Mouse (Mus musculus): ENCODE measurements around the gene Grin1. TPM values are rescaled to one million over a fixed set of nuclear protein-coding genes. Genes with fewer than 3 reads are reported as not detected.

The Grin1 gene
- polyA plus RNA-seq, 1 experiment from 2014 or later = 0.71 TPM

DNA sequence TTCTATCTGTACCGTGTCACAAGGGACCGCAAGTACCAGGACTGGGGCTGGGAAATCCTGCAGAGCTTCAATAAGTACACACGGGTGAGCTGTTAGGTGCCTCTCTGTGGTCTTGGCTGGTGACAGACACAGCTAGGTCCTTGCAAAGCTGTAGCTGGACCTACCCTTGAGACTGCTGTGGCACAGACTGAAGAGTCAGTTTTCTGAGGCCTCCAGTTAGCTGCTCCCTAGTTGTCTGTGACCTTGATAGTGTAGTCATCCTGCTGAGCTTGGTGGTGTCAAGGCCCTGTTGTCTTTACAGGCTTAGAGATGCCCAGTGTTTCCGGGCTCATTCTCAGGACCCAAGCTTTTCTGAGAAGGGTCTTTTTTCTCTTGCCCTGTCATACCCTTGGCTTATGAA lies 30.5 kb upstream of the Grin1 start:
- Histone ChIP-seq H3K4me3 (replicated peaks) (no peak overlapping the region), H3K4me2 (no peak overlapping the region), H3K9ac (no peak overlapping the region), H3K27me3 (no peaks in the 10 kb centered on the region), H3K4me1 (no peaks in the 10 kb centered on the region), H3K9me3 (replicated peaks) (no peaks in the 10 kb centered on the region), H3K36me3 (peaks cover 87% of the 10 kb centered on the region), H3K27ac (no peak overlapping the region)
- ATAC-seq (replicated peaks; ENCODE audit: low FRiP score) = no peak
- 94% methylated on average over 4 of the region's 4 CpGs for WGBS

DNA sequence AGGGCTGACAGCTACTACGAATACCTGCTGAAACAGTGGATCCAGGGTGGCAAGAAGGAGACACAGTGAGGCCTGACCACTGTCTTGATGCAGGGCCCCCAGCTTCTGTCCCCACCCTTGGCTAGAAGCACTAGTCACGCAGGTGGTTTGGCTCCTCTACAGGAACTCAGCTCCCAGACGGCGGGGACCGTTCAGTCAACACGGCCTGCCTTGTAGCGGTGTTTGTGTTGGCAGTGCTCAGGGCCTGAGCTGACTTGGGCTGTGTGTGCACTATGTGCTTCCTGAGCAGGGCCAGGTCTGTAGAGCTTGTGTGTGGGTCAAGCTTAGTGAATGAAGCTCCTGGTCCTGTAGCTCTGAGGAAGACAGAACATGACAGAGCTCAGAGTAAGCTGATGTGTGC lies 29.2 kb upstream of the Grin1 start:
- Histone ChIP-seq H3K4me3 (replicated peaks) (no peak overlapping the region), H3K4me2 (no peak overlapping the region), H3K4me1 (no peaks in the 10 kb centered on the region), H3K9me3 (replicated peaks) (no peaks in the 10 kb centered on the region), H3K9ac (no peak overlapping the region), H3K27ac (no peak overlapping the region), H3K27me3 (no peaks in the 10 kb centered on the region), H3K36me3 (peaks cover 98% of the 10 kb centered on the region)
- 88% methylated on average over 7 of the region's 7 CpGs for WGBS
- no peak for ATAC-seq (replicated peaks; ENCODE audit: low FRiP score)

DNA sequence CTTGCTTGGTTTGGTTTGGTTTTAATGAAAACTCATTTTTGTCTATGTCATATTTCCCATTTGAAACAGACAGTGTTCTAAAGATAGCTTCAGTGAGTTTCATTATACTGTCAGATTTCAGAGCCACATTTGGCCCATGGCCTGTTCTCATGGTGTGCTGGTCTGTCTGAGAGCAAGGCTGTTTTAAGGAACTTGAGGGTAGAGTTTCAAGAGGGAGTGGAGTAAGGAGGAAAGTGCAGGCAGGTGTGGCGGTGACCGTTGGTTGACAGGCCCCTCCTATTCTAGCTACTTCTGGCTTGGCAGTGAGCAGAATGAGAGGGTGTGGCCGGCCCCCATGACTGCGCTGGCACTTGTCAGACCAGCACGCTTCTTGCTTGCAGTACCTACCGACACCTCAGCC lies 19.3 kb upstream of the Grin1 start:
- peaks cover 13% of the 10 kb centered on the region for H3K4me1 ChIP-seq
- no peak overlapping the region for H3K4me3 ChIP-seq (replicated peaks)
- no peaks in the 10 kb centered on the region for H3K9me3 ChIP-seq (replicated peaks)
- no peak overlapping the region for H3K4me2 ChIP-seq
- no peak overlapping the region for H3K9ac ChIP-seq
- WGBS = 94% methylated on average over 6 of the region's 6 CpGs
- H3K36me3 ChIP-seq = peaks cover 90% of the 10 kb centered on the region
- no peak overlapping the region for H3K27ac ChIP-seq
- ATAC-seq (replicated peaks; ENCODE audit: low FRiP score) = no peak
- no peaks in the 10 kb centered on the region for H3K27me3 ChIP-seq

DNA sequence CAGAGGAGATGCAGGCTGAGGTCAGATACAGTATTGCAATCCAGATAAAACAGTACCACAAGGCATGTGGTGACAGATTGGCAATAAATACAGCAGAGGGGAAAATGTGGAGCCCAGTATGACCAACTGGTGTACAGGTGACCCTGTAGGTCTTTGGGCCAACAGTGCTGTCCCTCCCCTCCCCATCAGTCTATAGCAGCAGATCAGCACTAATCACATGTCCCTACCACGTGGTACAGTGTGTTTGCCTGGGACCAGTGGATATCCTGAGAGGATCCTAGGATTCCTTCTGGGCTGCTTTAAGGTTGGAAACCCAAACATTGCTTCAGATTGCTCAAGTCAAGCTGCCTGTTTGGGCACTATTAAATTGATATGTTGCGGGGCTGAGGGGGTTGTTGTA lies 14.6 kb upstream of the Grin1 start:
- ATAC-seq (replicated peaks; ENCODE audit: low FRiP score) = no peak
- Histone ChIP-seq H3K27ac (no peak overlapping the region), H3K36me3 (peaks cover 49% of the 10 kb centered on the region), H3K9ac (peak overlapping the region; percentile 94), H3K27me3 (no peaks in the 10 kb centered on the region), H3K9me3 (replicated peaks) (no peaks in the 10 kb centered on the region), H3K4me2 (peak overlapping the region; percentile 94), H3K4me1 (peaks cover 24% of the 10 kb centered on the region), H3K4me3 (replicated peaks) (peak overlapping the region; percentile 74)
- WGBS = 87% methylated on average over 2 of the region's 2 CpGs

DNA sequence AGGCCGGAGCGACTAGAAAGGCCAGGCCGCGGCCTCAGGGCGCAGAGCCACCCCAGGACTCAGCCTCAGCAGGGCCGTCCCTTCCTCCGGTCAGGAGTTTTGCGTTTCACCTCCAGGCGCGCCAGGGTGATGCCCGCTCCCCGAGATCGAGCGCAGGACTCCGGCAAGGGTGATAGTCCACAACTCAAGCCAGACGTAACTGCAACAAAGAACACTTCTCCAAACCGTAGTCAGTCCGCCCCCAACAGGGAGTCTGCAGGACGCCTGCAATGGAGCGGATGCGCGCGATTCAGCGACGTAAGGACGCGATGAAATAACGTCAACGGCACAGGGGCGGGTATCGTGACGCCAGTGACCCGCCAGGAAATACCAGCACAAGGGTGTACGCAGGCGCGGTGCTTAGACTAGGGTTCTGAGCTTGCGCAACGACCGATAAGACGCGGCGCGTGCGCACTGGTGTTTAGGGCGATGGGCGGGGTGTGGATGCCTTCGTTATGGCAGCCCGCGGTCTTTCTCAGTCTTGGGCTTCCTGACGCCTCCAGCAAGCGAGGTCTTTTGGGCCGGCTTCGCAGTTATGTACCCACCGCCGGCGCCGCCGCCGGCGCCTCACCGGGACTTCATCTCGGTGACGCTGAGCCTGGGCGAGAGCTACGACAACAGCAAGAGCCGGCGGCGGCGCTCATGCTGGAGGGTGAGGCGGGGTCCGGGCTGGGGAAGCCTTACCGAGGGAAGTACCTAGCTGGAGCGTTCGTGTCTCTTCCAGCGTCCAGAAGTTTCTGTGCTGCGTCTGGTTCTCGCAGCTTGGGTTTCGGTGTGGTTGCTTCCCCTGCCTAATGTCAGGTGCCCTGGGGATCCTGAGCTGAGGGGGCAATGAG lies 13.5 kb upstream of the Grin1 start, which contains the start of gene Man1b1:
Gene Man1b1 (plus strand): TSS at position 53 of the 875 bp plus-strand sequence.
- Histone ChIP-seq H3K4me1 (peaks cover 24% of the 10 kb centered on the region), H3K4me3 (replicated peaks) (peak within 1 kb of the TSS; percentile 74), H3K9ac (peak within 1 kb of the TSS; percentile 94), H3K36me3 (peaks cover 38% of the 10 kb centered on the region), H3K27ac (peak within 1 kb of the TSS; percentile 87), H3K4me2 (peak within 1 kb of the TSS; percentile 94), H3K9me3 (replicated peaks) (no peaks in the 10 kb centered on the region), H3K27me3 (no peaks in the 10 kb centered on the region)
- under 1% methylated on average over 78 of the region's 78 CpGs for WGBS
- peak; percentile 98 for ATAC-seq (replicated peaks; ENCODE audit: low FRiP score)

DNA sequence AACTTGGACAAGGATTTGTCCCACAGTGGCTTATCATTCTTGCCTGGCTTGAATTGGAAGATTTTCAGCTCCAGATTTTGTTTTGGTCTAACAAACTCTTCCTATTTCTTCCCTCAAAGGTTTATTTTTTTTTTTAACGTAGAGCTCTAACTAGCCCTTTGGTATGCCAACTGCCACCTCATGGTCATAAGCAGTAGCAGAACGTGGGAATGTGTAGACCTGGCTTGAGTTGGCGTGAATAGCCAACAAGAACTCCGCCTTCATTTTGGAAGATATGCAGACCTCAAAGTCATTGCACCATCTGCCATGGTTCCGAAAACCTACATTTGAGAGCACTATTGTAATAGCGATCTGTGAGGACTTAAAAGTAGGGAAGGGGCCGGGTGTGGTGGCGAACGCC lies 12.5 kb upstream of the Grin1 start:
- WGBS = 63% methylated on average over 9 of the region's 9 CpGs
- H3K4me2 ChIP-seq = peak overlapping the region; percentile 94
- H3K9me3 ChIP-seq (replicated peaks) = no peaks in the 10 kb centered on the region
- peaks cover 24% of the 10 kb centered on the region for H3K4me1 ChIP-seq
- peaks cover 28% of the 10 kb centered on the region for H3K36me3 ChIP-seq
- H3K27ac ChIP-seq = no peak overlapping the region
- H3K9ac ChIP-seq = peak overlapping the region; percentile 87
- no peak for ATAC-seq (replicated peaks; ENCODE audit: low FRiP score)
- H3K4me3 ChIP-seq (replicated peaks) = peak overlapping the region; percentile 74
- H3K27me3 ChIP-seq = no peaks in the 10 kb centered on the region

DNA sequence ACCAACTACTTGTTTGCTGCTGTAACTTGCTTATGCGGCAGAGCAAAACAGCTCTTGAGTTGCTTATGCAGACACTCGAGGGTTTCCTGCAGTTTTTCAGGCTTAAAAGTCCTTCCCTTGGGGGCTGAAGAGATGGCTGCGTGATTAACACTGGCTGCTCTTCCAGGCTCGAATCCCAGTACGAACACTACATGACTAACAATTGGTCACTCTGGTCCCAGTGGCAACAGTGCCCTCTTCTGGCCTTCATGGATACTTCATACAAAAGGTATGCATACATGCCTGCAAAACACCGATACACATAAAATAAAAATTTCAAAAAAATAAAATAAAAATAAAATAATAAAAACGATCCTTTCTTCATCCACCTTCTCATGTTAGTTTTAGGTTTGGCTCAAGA lies 9.5 kb upstream of the Grin1 start:
- no peak overlapping the region for H3K27ac ChIP-seq
- H3K4me3 ChIP-seq (replicated peaks) = no peak overlapping the region
- ATAC-seq (replicated peaks; ENCODE audit: low FRiP score) = no peak
- no peaks in the 10 kb centered on the region for H3K27me3 ChIP-seq
- H3K4me2 ChIP-seq = no peak overlapping the region
- no peak overlapping the region for H3K9ac ChIP-seq
- 42% methylated on average over 7 of the region's 7 CpGs for WGBS
- peaks cover 13% of the 10 kb centered on the region for H3K4me1 ChIP-seq
- H3K9me3 ChIP-seq (replicated peaks) = no peaks in the 10 kb centered on the region
- no peaks in the 10 kb centered on the region for H3K36me3 ChIP-seq

DNA sequence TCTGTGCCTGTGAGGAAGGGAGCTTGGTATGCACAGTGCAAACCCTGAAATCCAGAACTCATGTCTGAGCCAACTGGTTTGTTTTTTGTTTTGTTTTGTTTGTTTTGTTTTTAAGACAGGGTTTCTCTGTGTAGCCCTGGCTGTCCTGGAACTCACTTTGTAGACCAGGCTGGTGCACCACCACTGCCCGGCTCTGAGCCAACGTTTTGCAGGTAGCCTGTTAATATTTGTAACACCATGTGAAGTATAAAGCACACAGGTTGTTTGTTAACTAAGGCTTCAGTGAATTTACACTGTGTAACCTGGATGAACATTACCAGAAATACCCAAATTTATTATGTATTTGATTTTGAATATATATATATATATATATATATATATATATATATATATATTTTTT lies 7.0 kb upstream of the Grin1 start:
- Histone ChIP-seq H3K36me3 (no peaks in the 10 kb centered on the region), H3K27ac (no peak overlapping the region), H3K4me2 (no peak overlapping the region), H3K4me3 (replicated peaks) (no peak overlapping the region), H3K9ac (no peak overlapping the region), H3K4me1 (peaks cover under 1% of the 10 kb centered on the region; the same call in 1 of the 2 replicates), H3K27me3 (peaks cover 13% of the 10 kb centered on the region), H3K9me3 (replicated peaks) (no peaks in the 10 kb centered on the region)
- ATAC-seq (replicated peaks; ENCODE audit: low FRiP score) = no peak
- WGBS = 81% methylated on average over 2 of the region's 2 CpGs

DNA sequence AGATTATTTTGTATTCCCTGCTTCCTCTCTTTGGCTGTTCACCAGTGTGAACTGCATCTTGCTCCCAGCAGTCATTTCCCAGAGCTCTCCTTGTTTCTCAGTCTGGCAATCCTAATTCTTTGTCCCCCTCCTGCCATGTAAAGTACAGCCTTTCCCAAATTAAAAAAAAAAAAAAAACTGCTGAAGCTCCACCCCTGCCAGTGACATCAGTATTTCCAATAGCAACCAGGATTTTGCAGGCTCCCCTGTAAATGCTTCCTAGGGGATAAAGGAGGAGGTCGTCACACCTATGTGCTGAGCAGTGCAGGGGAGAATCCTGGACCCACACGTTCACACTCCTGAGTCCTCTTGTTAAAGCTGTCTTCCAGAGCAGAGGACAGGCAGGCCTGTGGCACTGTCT lies 1.1 kb upstream of the Grin1 start:
- H3K36me3 ChIP-seq = no peaks in the 10 kb centered on the region
- no peak for ATAC-seq (replicated peaks; ENCODE audit: low FRiP score)
- H3K9ac ChIP-seq = no peak overlapping the region
- no peaks in the 10 kb centered on the region for H3K9me3 ChIP-seq (replicated peaks)
- peaks cover 72% of the 10 kb centered on the region for H3K27me3 ChIP-seq
- no peak overlapping the region for H3K4me2 ChIP-seq
- WGBS = 25% methylated on average over 2 of the region's 2 CpGs
- no peak overlapping the region for H3K27ac ChIP-seq
- no peak overlapping the region for H3K4me3 ChIP-seq (replicated peaks)
- peaks cover 8% of the 10 kb centered on the region for H3K4me1 ChIP-seq

DNA sequence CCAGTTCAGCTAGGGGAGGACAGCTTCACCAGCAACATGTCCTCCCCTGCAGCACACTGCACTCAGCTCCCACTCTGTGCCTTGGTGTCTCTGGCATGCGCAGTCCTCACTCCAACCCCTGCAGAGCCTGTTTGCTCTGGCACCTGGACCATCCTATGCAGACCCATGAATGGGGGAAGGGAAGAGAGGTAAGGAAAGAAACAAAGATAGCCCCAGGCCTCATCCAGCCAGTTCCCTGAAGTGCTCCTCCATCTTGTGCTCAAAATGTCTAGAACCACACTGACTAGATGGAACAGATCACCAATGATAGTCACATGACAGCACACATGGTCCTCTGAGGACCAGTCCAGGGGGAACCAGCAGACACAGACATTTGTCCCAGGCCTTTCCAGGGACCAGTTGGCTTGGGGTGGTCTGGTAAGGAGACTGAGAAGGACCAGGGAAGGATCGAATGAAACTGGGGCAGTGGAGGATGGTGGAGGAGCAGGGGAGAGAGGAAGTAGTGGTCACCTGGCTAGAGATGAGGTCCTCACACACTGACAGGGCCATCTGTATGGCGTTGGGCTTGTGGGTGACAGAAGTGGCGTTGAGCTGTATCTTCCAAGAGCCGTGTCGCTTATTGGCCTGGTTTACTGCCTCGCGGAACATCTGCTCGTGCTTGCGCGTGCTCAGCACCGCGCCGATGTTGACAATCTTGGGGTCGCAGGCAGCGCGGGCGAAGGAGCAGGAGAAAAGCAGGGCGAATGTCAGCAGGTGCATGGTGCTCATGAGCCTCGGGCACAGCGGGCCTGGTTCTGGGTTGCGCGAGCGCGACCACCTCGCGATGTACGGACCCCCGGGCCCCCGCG lies 644 bp downstream of the Grin1 start:
- 5% methylated on average over 31 of the region's 31 CpGs for whole genome bisulfite sequencing
- peaks cover 88% of the 10 kb centered on the region for H3K27me3 ChIP-seq
- H3K4me1 ChIP-seq = peaks cover 8% of the 10 kb centered on the region
- peak overlapping the region; percentile 38 for H3K4me3 ChIP-seq (replicated peaks)
- no peak overlapping the region for H3K27ac ChIP-seq
- peak overlapping the region; percentile 67 for H3K4me2 ChIP-seq
- H3K36me3 ChIP-seq = no peaks in the 10 kb centered on the region
- no peak for ATAC-seq (replicated peaks; ENCODE audit: low FRiP score)
- H3K9ac ChIP-seq = no peak overlapping the region
- H3K9me3 ChIP-seq (replicated peaks) = no peaks in the 10 kb centered on the region

DNA sequence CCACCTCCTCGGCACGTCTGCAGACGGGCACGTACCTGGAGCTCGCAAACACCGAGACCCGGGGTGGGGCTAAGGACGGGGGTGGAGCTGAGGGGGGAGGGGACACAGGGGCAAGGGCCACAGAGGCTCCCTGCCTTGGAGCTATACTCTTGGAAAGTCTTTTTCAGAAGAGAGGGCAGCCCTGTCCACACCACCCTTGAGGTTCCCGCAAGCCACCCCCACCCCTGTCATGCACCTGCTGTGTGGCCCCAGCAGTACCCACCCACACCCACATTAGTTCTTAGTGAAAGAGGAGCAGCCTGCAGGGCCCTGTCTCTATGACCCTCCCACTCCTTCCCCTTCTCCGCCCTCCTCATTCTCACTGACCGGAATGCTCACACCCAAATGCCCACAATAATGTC lies 7.5 kb downstream of the Grin1 start:
- Histone ChIP-seq H3K27ac (no peak overlapping the region), H3K27me3 (peaks cover 97% of the 10 kb centered on the region), H3K4me1 (peaks cover 4% of the 10 kb centered on the region; the same call in 1 of the 2 replicates), H3K4me3 (replicated peaks) (no peak overlapping the region), H3K9me3 (replicated peaks) (no peaks in the 10 kb centered on the region), H3K36me3 (no peaks in the 10 kb centered on the region), H3K4me2 (0 out of 2 replicates have a peak overlapping the region, but pooled peaks have one; percentile 14), H3K9ac (no peak overlapping the region)
- ATAC-seq (replicated peaks; ENCODE audit: low FRiP score) = no peak
- WGBS = 6% methylated on average over 11 of the region's 11 CpGs

DNA sequence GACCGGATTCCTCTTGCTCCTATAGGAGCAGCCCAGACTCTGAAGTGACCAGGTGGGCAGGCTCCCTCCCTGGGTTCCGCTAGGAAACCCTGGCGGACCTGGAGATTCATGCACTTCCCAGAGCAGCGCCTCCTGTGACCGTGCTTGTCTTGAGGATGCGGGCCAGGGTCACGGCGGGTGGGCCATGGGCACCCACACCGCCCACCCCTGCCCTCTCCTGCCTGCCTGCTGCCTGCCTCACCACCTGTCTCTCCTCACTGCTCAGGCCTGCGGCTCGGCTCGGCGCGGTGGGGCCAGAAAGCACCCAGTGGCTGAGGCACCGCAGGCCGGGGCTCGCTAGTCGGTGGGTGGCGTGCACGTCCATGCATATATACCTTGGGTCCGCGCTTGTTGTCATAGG lies 8.0 kb downstream of the Grin1 start:
- no peaks in the 10 kb centered on the region for H3K9me3 ChIP-seq (replicated peaks)
- peaks cover 97% of the 10 kb centered on the region for H3K27me3 ChIP-seq
- no peak overlapping the region for H3K4me3 ChIP-seq (replicated peaks)
- H3K27ac ChIP-seq = no peak overlapping the region
- H3K36me3 ChIP-seq = no peaks in the 10 kb centered on the region
- H3K4me2 ChIP-seq = 0 out of 2 replicates have a peak overlapping the region, but pooled peaks have one; percentile 14
- peaks cover 4% of the 10 kb centered on the region; the same call in 1 of the 2 replicates for H3K4me1 ChIP-seq
- no peak overlapping the region for H3K9ac ChIP-seq
- no peak for ATAC-seq (replicated peaks; ENCODE audit: low FRiP score)
- under 1% methylated on average over 22 of the region's 22 CpGs for whole genome bisulfite sequencing
